Mouse (Mus musculus) C2C12 (cell line): Measurements from ENCODE around the gene Gimap3. TPM values are rescaled to one million over a fixed set of nuclear protein-coding genes. Genes with fewer than 3 reads are reported as not detected.

Experiments used
- H3K27me3 ChIP-seq: one replicate; pipeline ENCODE4 v1.6.1; 2011; ENCODE audit not compliant: control insufficient read depth, insufficient read depth, insufficient read length
- H3K36me3 ChIP-seq: one replicate; pipeline ENCODE4 v1.6.1; 2011; ENCODE audit not compliant: control insufficient read depth, insufficient read depth
- H3K4me3 ChIP-seq: one replicate; pipeline ENCODE4 v1.5.1; 2011; ENCODE audit warnings: mild to moderate bottlenecking, control low read depth; ENCODE audit not compliant: poor library complexity, insufficient read depth, severe bottlenecking
- H3K79me2 ChIP-seq: one replicate; pipeline ENCODE4 v1.6.1; 2011; ENCODE audit not compliant: control insufficient read depth, insufficient read depth
- H3K79me3 ChIP-seq: one replicate; pipeline ENCODE4 v1.6.1; 2011; ENCODE audit warnings: low read depth, control low read depth
- H3ac ChIP-seq: one replicate; pipeline ENCODE3; 2011; ENCODE audit warnings: low read depth; ENCODE audit not compliant: control insufficient read depth, insufficient read length
- CEBPB ChIP-seq: IDR thresholded peaks from one replicate; pipeline ENCODE4 v1.6.1; 2011; ENCODE audit warnings: low read depth, mild to moderate bottlenecking, control low read depth, moderate library complexity
- CTCF ChIP-seq: IDR thresholded peaks from one replicate; pipeline ENCODE4 v1.5.1; 2011; ENCODE audit not compliant: control insufficient read depth, insufficient read depth, insufficient read length
- FOSL1 ChIP-seq: IDR thresholded peaks from one replicate; pipeline ENCODE4 v1.8.0; 2011; ENCODE audit warnings: mild to moderate bottlenecking, low read length; ENCODE audit not compliant: poor library complexity, insufficient read depth, severe bottlenecking
- MAX ChIP-seq: IDR thresholded peaks from one replicate; pipeline ENCODE4 v1.6.1; 2011; ENCODE audit warnings: mild to moderate bottlenecking, control low read depth
- MYOD1 ChIP-seq: IDR thresholded peaks from one replicate; pipeline ENCODE4 v1.6.1; 2011; ENCODE audit warnings: low read depth; ENCODE audit not compliant: control insufficient read depth, insufficient read length
- MYOG ChIP-seq: IDR thresholded peaks from one replicate; pipeline ENCODE4 v1.6.1; 2011; ENCODE audit not compliant: control insufficient read depth, insufficient read length; ENCODE audit errors: extremely low read depth
- USF1 ChIP-seq: IDR thresholded peaks from one replicate; pipeline ENCODE4 v1.6.1; 2011; ENCODE audit warnings: low read depth, mild to moderate bottlenecking, control low read depth, moderate library complexity
- polyA plus RNA-seq: library from polyadenylated mRNA; unstranded; fragments of >200 nt; fragmentation: generic; extraction: Trizol; gene quantifications from one replicate; pipeline ENCODE4 v1.2.1, GENCODE M21; 2012; ENCODE audit warnings: missing spikeins

Gimap3 gene
- polyA plus RNA-seq, 1 experiment, result not detected

DNA sequence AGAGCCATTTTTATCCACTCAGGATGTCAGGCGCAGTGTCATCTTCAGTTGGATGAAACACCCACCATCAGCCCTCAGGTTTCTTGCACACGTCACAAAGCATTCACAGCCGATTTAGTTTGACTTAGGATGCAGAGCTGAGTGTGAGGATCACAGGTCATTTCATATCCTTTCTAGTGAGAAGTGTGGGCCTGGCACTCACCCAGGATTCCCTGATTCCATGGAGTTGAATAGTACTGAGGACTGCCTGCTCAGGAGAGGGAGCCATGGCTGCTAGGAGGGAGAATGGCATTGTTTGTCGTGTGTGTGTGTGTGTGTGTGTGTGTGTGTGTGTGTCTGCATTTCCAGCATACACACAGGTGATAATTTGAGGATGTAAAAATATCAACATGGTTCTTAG lies 50.3 kb downstream of the Gimap3 start:
- Histone ChIP-seq H3K79me3 (no peaks in the 10 kb centered on the region), H3K36me3 (no peaks in the 10 kb centered on the region), H3ac (no peak overlapping the region), H3K79me2 (no peaks in the 10 kb centered on the region), H3K4me3 (no peak overlapping the region), H3K27me3 (no peaks in the 10 kb centered on the region)
- no peak for TF ChIP-seq CTCF
- no peak for TF ChIP-seq CEBPB
- no peak for TF ChIP-seq MAX
- no peak for TF ChIP-seq MYOD1
- no peak for TF ChIP-seq FOSL1
- no peak for TF ChIP-seq USF1
- no peak for TF ChIP-seq MYOG

DNA sequence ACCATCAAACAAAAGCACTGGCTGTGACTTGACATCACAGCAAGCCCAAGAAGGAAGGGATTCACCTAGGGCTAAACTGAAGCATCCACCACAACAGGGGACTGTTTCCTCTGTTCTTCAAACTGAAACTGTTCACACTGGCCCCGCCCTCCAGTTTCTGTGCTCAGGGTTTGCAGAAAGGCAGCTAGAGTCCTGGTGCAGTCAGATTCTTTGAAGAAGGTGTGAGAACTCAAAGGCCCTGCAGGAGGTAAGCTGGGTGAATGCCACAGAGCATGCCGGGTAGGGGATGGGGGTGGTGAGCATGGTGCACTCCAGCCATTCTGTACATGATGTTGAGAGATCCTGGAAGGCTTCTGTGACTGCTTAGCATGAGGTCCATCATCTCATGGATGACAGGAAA lies 52.2 kb downstream of the Gimap3 start, which contains the start of the genes Gm28053 and Gimap7:
Gene Gm28053 (plus strand): TSS at position 153 of the 400 bp plus-strand sequence.
Gene Gimap7 (plus strand): TSS at position 167 of the 400 bp plus-strand sequence.
- no peaks in the 10 kb centered on the region for H3K27me3 ChIP-seq
- TF ChIP-seq FOSL1, result no peak
- H3K79me3 ChIP-seq, result no peaks in the 10 kb centered on the region
- no peak within 1 kb of the TSS for H3K4me3 ChIP-seq
- H3K79me2 ChIP-seq, result no peaks in the 10 kb centered on the region
- no peaks in the 10 kb centered on the region for H3K36me3 ChIP-seq
- H3ac ChIP-seq, result no peak within 1 kb of the TSS

Other genes with a start within 250 kb of the Gimap3 start
- gene Atp6v0e2, start 233.2 kb downstream of the Gimap3 start, polyA plus RNA-seq, result 3.3 TPM
- gene Lrrc61, start 216.1 kb downstream of the Gimap3 start, polyA plus RNA-seq, result 6.2 TPM
- 0.08 TPM for gene Rarres2, start 198.1 kb downstream of the Gimap3 start, polyA plus RNA-seq
- gene Gm45021, start 181.2 kb downstream of the Gimap3 start, polyA plus RNA-seq, result not detected
- gene Repin1, start 177.0 kb downstream of the Gimap3 start, polyA plus RNA-seq, result 9.1 TPM
- gene Gm44965, start 176.9 kb downstream of the Gimap3 start, polyA plus RNA-seq, result 0.69 TPM
- 1.8 TPM for gene Zfp775, start 168.8 kb downstream of the Gimap3 start, polyA plus RNA-seq
- gene AI854703, start 144.1 kb downstream of the Gimap3 start, polyA plus RNA-seq, result 0.01 TPM
- not detected for gene Gimap8, start 123.6 kb downstream of the Gimap3 start, polyA plus RNA-seq
- 0.92 TPM for gene Gimap9, start 94.7 kb downstream of the Gimap3 start, polyA plus RNA-seq
- 0.04 TPM for gene Gimap4, start 86.3 kb downstream of the Gimap3 start, polyA plus RNA-seq
- gene Gimap6, start 62.6 kb downstream of the Gimap3 start, polyA plus RNA-seq, result not detected
- not detected for gene Gm28053, start 52.2 kb downstream of the Gimap3 start, polyA plus RNA-seq
- not detected for gene Gimap7, start 52.2 kb downstream of the Gimap3 start, polyA plus RNA-seq
- gene Gimap1, start 31.8 kb downstream of the Gimap3 start, polyA plus RNA-seq, result not detected
- not detected for gene Gimap5, start 24.7 kb downstream of the Gimap3 start, polyA plus RNA-seq
- gene Tmem176a, start 70.1 kb upstream of the Gimap3 start, polyA plus RNA-seq, result 2.1 TPM
- 8.0 TPM for gene Tmem176b, start 70.6 kb upstream of the Gimap3 start, polyA plus RNA-seq
- gene Aoc1, start 102.0 kb upstream of the Gimap3 start, polyA plus RNA-seq, result not detected
- gene 1600015I10Rik, start 159.0 kb upstream of the Gimap3 start, polyA plus RNA-seq, result not detected
- not detected for gene Doxl2, start 204.1 kb upstream of the Gimap3 start, polyA plus RNA-seq
- gene Svs1, start 216.0 kb upstream of the Gimap3 start, polyA plus RNA-seq, result not detected